Mouse (Mus musculus) cerebellum, postnatal 4 days (tissue): Measurements from ENCODE around the gene Cd24a.

Experiments
- DNase-seq, 2 experiments: peaks; one replicate each; pipeline ENCODE4 v3.0.0; 2022; ENCODE audit warnings: low spot score in 2 of 2, mixed read lengths in 1 of 2

The Cd24a gene

GRCm38 (mm10) chr10:43577997-43578331, at the start of gene Cd24a:
TSS of gene Cd24a (plus strand) at chr10:43578284.
- no peak for DNase-seq

- no peak for DNase-seq
Measured at GRCm38 (mm10) chr10:43534382-43534781, 43.7 kb upstream of the Cd24a start.

GRCm38 (mm10) chr10:43537652-43538051, 40.4 kb upstream of the Cd24a start:
- no peak for DNase-seq

GRCm38 (mm10) chr10:43538831-43539230, 39.3 kb upstream of the Cd24a start:
- DNase-seq, result no peak

- no peak for DNase-seq
Measured at GRCm38 (mm10) chr10:43539746-43540310, 38.3 kb upstream of the Cd24a start.

GRCm38 (mm10) chr10:43540442-43541152, 37.5 kb upstream of the Cd24a start, which contains the start of gene 1700021F05Rik:
TSS of gene 1700021F05Rik (minus strand) at chr10:43540994.
- peak; percentile 97 to 98 for DNase-seq

- no peak for DNase-seq
Measured at GRCm38 (mm10) chr10:43541153-43541544, 36.9 kb upstream of the Cd24a start.

GRCm38 (mm10) chr10:43549411-43549810, 28.7 kb upstream of the Cd24a start:
- DNase-seq, result no peak

- no peak for DNase-seq
Measured at GRCm38 (mm10) chr10:43550923-43551322, 27.2 kb upstream of the Cd24a start.

GRCm38 (mm10) chr10:43551388-43551787, 26.7 kb upstream of the Cd24a start:
- DNase-seq, result no peak

- DNase-seq, result no peak
Measured at GRCm38 (mm10) chr10:43557630-43558165, 20.4 kb upstream of the Cd24a start.

- no peak for DNase-seq
Measured at GRCm38 (mm10) chr10:43559313-43559712, 18.8 kb upstream of the Cd24a start.

- DNase-seq, result no peak
Measured at GRCm38 (mm10) chr10:43560765-43561164, 17.3 kb upstream of the Cd24a start.

GRCm38 (mm10) chr10:43561311-43561710, 16.8 kb upstream of the Cd24a start:
- DNase-seq, result no peak

- no peak for DNase-seq
Measured at GRCm38 (mm10) chr10:43574352-43574751, 3.7 kb upstream of the Cd24a start.

GRCm38 (mm10) chr10:43574956-43575355, 3.1 kb upstream of the Cd24a start:
- DNase-seq, result peak; percentile 71 to 86

- DNase-seq, result no peak
Measured at GRCm38 (mm10) chr10:43577299-43577996, 636 bp upstream of the Cd24a start.

GRCm38 (mm10) chr10:43578366-43578753, 276 bp downstream of the Cd24a start:
- DNase-seq, result peak; percentile 31 to 62

- DNase-seq, result peak; percentile 50 to 79
Measured at GRCm38 (mm10) chr10:43578754-43579380, 783 bp downstream of the Cd24a start.

- DNase-seq, result peak in 1 of 2 experiments; percentile 47
Measured at GRCm38 (mm10) chr10:43579381-43580261, 1.5 kb downstream of the Cd24a start.

- DNase-seq, result peak in 1 of 2 experiments; percentile 51
Measured at GRCm38 (mm10) chr10:43580649-43581078, 2.6 kb downstream of the Cd24a start.
